Mouse (Mus musculus) mature B cell (primary cell): ENCODE data around the gene Ppcs.

ENCODE experiments used
- in situ Hi-C: fragments of 300-500 bp; cut with MboI; formaldehyde crosslinking; loops from 2 replicates; pipeline ENCODE4 v1.14.3; 2019

Ppcs gene

GRCm38 (mm10) chr4:119422294-119422964 lies at the start of gene Ppcs, which contains the start of gene Zmynd12:
Gene Ppcs, minus strand, starts transcription at chr4:119422420.
Gene Zmynd12, plus strand, starts transcription at chr4:119422814.
- in situ Hi-C loops: no loop called here

- in situ Hi-C loops: no loop called here
Observed at GRCm38 (mm10) chr4:119467720-119468380, 45.6 kb upstream of the Ppcs start.

DNA sequence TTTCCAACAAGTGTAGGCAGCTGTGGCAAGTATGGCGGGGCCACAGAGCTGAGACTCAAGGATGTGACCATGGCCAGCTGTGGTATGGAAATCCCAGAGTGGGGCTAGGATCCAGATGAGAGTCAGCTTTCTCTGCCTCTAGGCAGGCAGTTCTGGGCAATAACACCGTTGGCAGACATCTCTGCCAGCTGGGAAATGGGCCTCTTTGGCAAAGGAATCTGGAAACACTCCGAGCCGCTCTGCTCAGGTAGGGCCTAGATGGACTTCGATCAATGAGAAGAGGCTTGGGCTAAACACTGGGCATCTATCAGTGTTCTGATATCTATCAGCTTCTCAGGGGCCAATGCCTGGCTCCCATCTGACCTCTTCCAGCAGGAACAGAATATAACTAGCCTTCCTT lies 43.6 kb upstream of the Ppcs start:
- in situ Hi-C loops: no loop called here

DNA sequence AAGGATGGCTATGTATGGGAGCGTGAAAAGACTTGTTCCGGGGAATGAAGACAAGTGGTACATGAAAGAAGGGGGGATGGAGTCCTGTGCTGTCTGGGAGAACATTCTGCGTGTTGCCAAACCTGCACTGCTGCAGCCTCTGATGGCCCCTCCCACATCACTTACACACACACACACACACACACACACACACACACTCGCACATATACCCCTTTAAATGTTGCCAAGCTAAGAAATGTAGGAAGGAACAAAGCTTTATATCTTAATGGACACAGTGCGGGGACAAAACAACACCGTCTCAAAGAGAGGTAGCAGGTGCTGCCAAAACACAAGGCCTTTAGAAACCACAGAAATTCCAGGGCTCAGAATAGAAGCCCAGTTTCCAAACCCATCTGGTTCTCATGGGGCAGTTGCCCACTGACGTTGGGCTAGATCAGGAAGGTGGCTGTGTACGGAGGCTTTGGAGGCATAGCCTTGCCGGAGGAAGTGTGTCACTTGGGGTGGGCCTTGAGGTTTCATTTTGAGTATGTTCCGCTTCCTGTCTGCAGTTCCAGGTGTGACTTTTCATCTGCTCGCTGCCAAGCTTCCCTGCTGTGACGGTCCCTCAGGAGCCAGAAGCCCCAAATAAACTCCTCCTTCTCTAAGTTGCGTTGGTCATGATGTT lies 41.7 kb upstream of the Ppcs start:
- in situ Hi-C loops: no loop called here

DNA sequence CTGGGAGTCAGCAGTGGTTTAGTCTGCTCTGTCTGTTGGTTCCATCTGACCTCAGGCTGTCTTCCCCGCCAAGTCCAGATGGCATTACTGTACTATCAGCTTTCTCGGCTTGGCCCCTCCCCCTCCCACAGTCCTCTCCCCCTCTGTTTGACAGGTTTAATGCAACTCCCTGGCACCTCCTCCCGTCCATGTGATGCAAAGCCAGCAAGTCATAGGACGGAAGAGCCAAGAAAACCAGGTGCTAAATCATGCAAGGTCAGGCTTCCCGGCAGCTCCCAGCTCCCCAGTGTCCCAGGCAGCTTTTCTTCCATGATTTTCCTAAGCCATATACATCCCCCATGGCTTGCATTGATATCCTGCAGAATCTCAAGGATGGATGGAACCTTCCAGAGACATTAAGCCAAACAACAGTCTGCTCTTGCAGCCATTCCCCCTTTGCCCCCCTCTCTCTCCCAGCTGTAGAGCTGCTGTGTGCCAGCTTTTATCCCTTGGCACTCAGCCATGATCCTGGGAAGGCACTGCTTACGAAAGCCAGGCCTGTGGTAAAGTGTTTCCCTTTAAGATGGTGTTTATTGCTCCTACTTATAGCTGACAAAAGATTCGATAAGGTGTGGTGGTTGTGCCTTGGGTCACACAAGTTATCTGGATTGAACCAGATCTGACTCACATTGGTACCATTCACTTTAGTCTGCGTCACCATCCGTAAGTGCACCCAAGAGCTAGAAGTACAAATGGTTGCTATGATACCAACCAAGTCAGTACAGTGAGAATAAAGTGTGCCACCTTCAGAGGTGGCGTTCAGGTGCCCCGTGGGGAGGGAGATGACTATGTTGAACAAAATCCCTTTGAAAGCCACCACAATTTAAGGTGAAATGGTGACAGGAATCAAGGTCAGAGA lies 40.9 kb upstream of the Ppcs start:
- in situ Hi-C loops: no loop called here

DNA sequence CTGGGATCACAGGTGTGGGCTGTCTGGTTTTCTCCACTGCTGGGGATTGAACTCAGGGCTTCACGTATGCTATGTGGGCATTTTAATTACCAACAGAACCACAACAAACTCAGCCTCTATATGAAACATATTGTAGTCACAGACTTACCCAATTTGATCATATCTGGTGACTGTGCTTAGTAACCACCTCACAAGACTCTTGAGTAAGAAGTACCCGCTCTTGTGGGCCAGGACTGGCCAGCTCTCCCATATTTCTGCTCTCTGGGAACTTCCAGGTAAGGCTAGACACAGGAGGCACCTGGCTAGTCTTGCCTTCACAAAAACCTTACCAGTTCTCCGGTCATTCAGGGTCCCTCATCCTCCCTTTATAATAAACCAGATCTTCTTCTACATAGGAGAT lies 40.2 kb upstream of the Ppcs start:
- in situ Hi-C loops: no loop called here

GRCm38 (mm10) chr4:119460728-119461141 lies 38.5 kb upstream of the Ppcs start:
- in situ Hi-C loops: no loop called here

DNA sequence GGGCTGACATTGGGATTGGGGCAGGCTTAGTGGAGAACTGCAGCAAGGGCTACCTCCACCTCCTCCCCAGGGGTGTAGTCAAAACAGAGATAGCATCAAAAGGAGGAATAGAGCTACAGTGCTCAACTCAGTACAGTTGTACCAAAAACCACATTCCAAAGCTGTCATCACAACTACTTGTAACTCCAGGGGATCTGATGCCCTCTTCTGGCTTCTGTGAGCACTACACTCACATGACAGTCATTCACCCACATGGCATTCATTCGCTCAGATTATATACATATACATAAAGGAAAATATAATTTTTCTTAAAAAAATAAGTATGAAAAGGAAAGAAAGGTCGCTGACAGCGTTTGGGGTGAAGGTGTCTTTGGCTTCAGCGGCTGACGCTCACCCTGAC lies 38.1 kb upstream of the Ppcs start:
- in situ Hi-C loops: no loop called here

- in situ Hi-C loops: no loop called here
Observed at GRCm38 (mm10) chr4:119453533-119453932, 31.3 kb upstream of the Ppcs start.

GRCm38 (mm10) chr4:119453128-119453527 lies 30.9 kb upstream of the Ppcs start:
- in situ Hi-C loops: no loop called here

GRCm38 (mm10) chr4:119450436-119450835 lies 28.2 kb upstream of the Ppcs start:
- in situ Hi-C loops: no loop called here

DNA sequence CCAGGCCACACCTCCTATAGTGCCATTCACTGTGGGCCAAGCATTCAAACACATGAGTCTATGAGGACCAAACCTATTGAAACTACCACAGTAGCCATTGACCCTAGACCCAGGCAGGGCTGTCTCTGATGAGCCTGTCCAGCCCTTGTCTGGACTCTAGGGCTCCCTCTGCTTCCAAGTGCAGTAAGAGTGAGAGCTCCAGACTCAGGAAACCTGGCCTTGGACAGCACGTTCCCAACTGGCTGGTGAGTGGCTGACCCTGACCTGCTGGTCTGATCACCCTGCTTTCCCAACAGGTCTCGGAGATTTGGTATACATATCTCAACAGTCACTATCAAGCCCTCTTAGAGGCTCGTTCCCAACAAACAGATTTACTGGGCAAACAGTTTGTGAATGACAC lies 25.6 kb upstream of the Ppcs start:
- in situ Hi-C loops: no loop called here

- in situ Hi-C loops: no loop called here
Observed at GRCm38 (mm10) chr4:119447261-119447660, 25.0 kb upstream of the Ppcs start.

DNA sequence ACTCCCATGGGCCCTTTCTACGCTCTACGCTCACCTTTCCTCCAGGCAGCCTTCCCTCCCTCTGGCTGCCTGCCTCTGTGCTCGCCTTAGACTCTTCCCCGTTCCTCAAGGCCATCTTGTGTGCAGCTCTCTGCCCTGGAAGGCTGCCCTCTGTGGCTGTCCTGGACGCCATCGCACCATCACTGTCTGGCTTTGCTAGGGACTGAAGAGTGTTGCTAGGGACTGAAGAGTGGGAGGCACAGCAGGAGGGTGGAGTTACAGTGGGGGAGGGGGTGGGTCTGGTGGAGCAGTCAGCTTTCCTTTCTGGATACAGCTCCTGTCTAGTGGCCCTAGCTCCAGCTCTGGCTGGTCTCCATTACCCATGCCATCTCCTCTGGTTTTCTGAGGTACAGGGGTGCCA lies 20.3 kb upstream of the Ppcs start:
- in situ Hi-C loops: no loop called here

GRCm38 (mm10) chr4:119441836-119442235 lies 19.6 kb upstream of the Ppcs start:
- in situ Hi-C loops: no loop called here

DNA sequence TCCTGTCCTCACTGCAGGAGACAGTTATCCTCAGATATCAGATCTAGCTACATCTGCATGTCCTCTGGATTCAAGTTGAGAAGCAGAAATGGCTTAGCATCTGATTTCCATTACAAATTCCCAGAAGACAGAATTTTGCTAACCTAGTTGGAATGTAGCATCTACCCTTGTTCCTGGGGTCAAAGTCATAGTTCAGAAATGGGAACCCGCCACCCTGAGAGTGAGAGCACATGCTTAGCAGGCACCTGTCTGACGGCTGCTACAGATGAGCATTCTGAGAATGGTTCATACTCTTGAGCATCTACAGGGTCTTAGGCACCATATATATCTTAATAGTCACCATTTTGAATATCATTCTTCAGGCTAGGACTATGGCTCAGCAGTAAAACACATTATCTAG lies 15.7 kb upstream of the Ppcs start:
- in situ Hi-C loops: no loop called here

DNA sequence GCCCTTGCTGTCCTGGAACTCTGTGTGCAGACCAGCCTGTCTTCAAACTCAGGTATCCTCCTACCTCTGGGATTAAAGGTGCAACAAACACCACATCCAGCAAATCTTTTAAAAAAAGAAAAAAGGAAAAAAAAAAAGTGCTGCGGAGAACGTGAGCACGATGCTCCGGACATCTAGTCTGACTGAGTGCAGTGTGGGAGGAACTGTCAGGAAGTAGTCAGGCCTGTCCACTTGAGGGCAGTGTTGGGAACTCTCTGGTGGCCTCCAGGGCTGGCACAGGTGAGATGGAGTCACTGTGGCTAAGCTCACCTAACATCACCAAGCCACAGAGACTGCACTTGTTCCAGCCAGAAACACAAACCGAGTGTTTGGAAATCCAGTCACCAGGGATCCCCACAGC lies 8.5 kb upstream of the Ppcs start:
- in situ Hi-C loops: no loop called here

DNA sequence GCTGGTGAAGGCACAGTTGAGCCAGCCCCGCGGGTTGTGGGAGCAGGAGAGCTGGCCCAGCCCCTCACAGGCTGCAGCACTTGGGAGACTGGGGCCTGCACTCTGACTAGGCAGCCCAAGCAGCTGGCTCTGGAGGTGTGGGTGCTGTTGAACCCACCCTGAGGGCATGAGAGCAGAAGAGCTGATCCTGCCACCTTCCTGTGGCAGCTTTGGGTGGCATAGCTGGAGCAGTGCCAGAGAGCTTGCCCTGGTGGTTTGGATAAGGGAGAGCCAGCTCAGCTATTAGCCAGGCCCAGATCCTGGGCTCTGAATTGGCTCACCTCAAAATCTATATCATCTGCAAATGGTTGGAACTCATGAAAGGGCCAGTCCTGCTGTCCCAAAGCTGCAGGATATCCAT lies 5.5 kb upstream of the Ppcs start:
- in situ Hi-C loops: no loop called here

GRCm38 (mm10) chr4:119425601-119426000 lies 3.4 kb upstream of the Ppcs start:
- in situ Hi-C loops: no loop called here

GRCm38 (mm10) chr4:119425077-119425476 lies 2.9 kb upstream of the Ppcs start:
- in situ Hi-C loops: no loop called here

GRCm38 (mm10) chr4:119421921-119422293 lies 313 bp downstream of the Ppcs start:
- in situ Hi-C loops: no loop called here

- in situ Hi-C loops: no loop called here
Observed at GRCm38 (mm10) chr4:119421191-119421590, 1.0 kb downstream of the Ppcs start.
